Mouse (Mus musculus) heart, postnatal 36 days (tissue): ENCODE results near the gene Ivd. TPM values are rescaled to one million over a fixed set of nuclear protein-coding genes. Genes with fewer than 3 reads are reported as not detected.
A peak's percentile ranks its signal among the peaks of the same experiment; 100 is the strongest.

Experiments used
- DNase-seq, 2 experiments: peaks; one replicate each; pipeline ENCODE4 v3.0.0; 2021 to 2022
- intact Hi-C: fragments of 180-260 bp; cut with DNase I; formaldehyde crosslinking; loops from one replicate; pipeline ENCODE4 v1.15.1; 2025
- total RNA-seq, 2 experiments: library from RNA; stranded (reverse); gene quantifications; 2 replicates each; pipeline ENCODE4 v1.2.3; 2021

Ivd gene
- 100 to 1,000 TPM; 340 to 367 TPM for total RNA-seq

- peak; percentile 86 to 88 for DNase-seq
- intact Hi-C loops: loop anchor here (2.0 kb wide), 1 partner anchor 65 kb away; the partner anchor contains the start of gene Chst14
Measured at GRCm38 (mm10) chr2:118861454-118862339, at the start of gene Ivd. Ivd (plus strand) TSS chr2:118861954.

GRCm38 (mm10) chr2:118812724-118813123 lies 49.0 kb upstream of the Ivd start:
- intact Hi-C loops: no loop called here
- DNase-seq: no peak

GRCm38 (mm10) chr2:118813981-118814836 lies 47.5 kb upstream of the Ivd start, which contains the start of gene Knstrn:
Knstrn (plus strand) TSS chr2:118814003.
- peak; percentile 89 for DNase-seq
- intact Hi-C loops: no loop called here

- DNase-seq: no peak
- intact Hi-C loops: no loop called here
Measured at GRCm38 (mm10) chr2:118822800-118823199, 39.0 kb upstream of the Ivd start.

- no peak for DNase-seq
- intact Hi-C loops: no loop called here
Measured at GRCm38 (mm10) chr2:118824396-118824795, 37.4 kb upstream of the Ivd start.

- intact Hi-C loops: no loop called here
Measured at GRCm38 (mm10) chr2:118829096-118829495, 32.7 kb upstream of the Ivd start.

GRCm38 (mm10) chr2:118834061-118834460 lies 27.7 kb upstream of the Ivd start:
- no peak for DNase-seq
- intact Hi-C loops: no loop called here

More at GRCm38 (mm10) chr2:118829096-118829495, 32.7 kb upstream of the Ivd start:
- DNase-seq: no peak

GRCm38 (mm10) chr2:118835115-118835514 lies 26.6 kb upstream of the Ivd start:
- intact Hi-C loops: no loop called here
- DNase-seq: no peak

- intact Hi-C loops: no loop called here
- no peak for DNase-seq
Measured at GRCm38 (mm10) chr2:118838330-118838729, 23.4 kb upstream of the Ivd start.

- intact Hi-C loops: no loop called here
- DNase-seq: no peak
Measured at GRCm38 (mm10) chr2:118841186-118841585, 20.6 kb upstream of the Ivd start.

- intact Hi-C loops: no loop called here
- DNase-seq: no peak
Measured at GRCm38 (mm10) chr2:118841774-118842173, 20.0 kb upstream of the Ivd start.

GRCm38 (mm10) chr2:118844427-118844826 lies 17.3 kb upstream of the Ivd start:
- intact Hi-C loops: no loop called here

GRCm38 (mm10) chr2:118846246-118846645 lies 15.5 kb upstream of the Ivd start:
- intact Hi-C loops: no loop called here
- DNase-seq: no peak

More at GRCm38 (mm10) chr2:118844427-118844826, 17.3 kb upstream of the Ivd start:
- no peak for DNase-seq

GRCm38 (mm10) chr2:118851756-118852155 lies 10.0 kb upstream of the Ivd start:
- intact Hi-C loops: no loop called here
- no peak for DNase-seq

- DNase-seq: no peak
- intact Hi-C loops: no loop called here
Measured at GRCm38 (mm10) chr2:118862340-118862675, 554 bp downstream of the Ivd start.

GRCm38 (mm10) chr2:118870601-118871000 lies 8.8 kb downstream of the Ivd start:
- intact Hi-C loops: no loop called here
- DNase-seq: no peak

GRCm38 (mm10) chr2:118871032-118871431 lies 9.3 kb downstream of the Ivd start:
- intact Hi-C loops: no loop called here
- DNase-seq: no peak

- DNase-seq: no peak
- intact Hi-C loops: no loop called here
Measured at GRCm38 (mm10) chr2:118873018-118873417, 11.3 kb downstream of the Ivd start.

GRCm38 (mm10) chr2:118873890-118874430 lies 12.2 kb downstream of the Ivd start:
- DNase-seq: no peak
- intact Hi-C loops: no loop called here

- intact Hi-C loops: no loop called here
Measured at GRCm38 (mm10) chr2:118875316-118875715, 13.6 kb downstream of the Ivd start.

GRCm38 (mm10) chr2:118876453-118876852 lies 14.7 kb downstream of the Ivd start:
- no peak for DNase-seq
- intact Hi-C loops: no loop called here

More at GRCm38 (mm10) chr2:118875316-118875715, 13.6 kb downstream of the Ivd start:
- DNase-seq: no peak
